Mouse (Mus musculus) E14TG2a.4 (cell line): ENCODE measurements around the gene Idh1.

Experiments
- CTCF ChIP-seq: conservative IDR thresholded peaks from 2 replicates; pipeline ENCODE4 v1.5.1; 2014; ENCODE audit warnings: low read length
- POU5F1 ChIP-seq: IDR thresholded peaks from 2 replicates; pipeline ENCODE4 v1.6.1; 2014; ENCODE audit warnings: low read length, borderline replicate concordance

DNA sequence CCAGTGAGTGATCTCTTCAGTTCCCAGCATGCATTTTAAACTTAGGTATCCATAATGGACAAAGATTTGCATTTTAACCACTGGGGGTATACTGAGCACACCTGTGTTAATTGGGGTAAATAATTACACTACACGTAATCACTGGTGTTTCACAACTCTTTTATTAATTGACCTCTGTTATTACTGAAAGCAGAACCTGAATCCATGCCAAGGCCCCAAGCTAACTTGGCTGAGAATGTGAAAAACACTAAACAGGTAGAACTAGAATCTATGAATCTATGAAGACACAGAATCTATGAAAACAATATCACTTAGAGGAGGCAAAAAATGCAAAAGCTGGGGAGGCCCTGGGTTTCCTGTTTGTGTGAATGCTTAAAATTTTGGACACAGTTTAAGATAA is 18.8 kb downstream of the Idh1 start:
- TF ChIP-seq CTCF: no peak
- no peak for TF ChIP-seq POU5F1
